Mouse (Mus musculus): ENCODE results near the gene Cd151.

Gene Cd151

GRCm38 (mm10) chr7:141467230-141468030, at the start of gene Cd151:
Gene Cd151 (plus strand): TSS chr7:141467392.
- DNase-seq (ENCODE audit: extremely low spot score, low spot score), result peak; percentile 91

- no peak for DNase-seq (ENCODE audit: extremely low spot score, low spot score)
Measured at GRCm38 (mm10) chr7:141417731-141418681, 49.2 kb upstream of the Cd151 start.

GRCm38 (mm10) chr7:141418970-141419369, 48.2 kb upstream of the Cd151 start:
- DNase-seq (ENCODE audit: extremely low spot score, low spot score), result no peak

DNA sequence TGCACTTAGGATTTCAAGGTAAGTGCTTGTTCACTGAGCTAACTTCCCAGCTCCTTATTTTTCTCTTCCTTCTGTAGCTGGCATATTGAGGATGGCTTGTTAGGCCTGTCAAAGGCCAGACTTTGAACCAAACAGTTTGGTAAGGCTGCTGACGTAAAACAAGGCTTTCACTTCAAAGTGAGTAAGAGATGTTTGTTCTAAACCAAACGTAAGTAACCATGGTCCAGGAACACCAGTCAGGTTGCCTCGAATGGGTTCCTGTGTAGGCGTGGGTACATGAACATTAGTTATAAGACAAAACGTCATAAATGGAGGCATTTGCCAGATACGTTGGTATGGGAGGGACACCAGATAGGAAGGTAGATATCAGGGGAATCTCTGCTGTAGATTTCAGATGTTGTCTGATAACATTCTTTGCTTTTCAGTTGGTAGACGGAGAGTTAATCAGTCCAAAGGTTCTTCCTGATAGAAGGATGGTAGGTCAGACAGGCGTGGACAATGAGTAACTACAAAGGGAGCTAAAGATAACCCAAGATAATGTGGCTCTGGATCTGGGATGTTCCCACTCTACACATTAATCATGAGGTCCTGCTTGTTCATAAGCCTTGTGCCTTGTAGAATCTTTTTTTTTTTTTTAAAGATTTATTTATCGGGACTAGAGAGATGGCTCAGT, 47.0 kb upstream of the Cd151 start:
- no peak for DNase-seq (ENCODE audit: extremely low spot score, low spot score)

DNA sequence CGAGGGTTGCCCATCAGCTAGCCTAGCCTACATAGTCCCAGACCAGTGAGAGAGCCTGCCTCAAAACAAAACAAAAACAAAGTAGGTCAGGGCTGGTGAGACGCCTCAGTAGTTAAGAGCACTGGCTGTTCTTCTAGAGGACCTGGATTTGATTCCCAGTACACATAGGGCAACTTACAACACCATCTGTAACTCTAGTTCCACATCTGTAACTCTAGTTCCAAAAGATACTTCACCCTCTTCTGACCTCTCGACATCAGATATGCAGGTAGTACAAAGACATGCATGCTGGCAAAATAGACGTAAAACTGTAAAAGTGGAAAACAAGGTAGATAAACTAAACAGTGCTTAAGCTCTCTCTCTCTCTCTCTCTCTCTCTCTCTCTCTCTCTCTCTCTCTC, 43.4 kb upstream of the Cd151 start:
- no peak for DNase-seq (ENCODE audit: extremely low spot score, low spot score)

- no peak for DNase-seq (ENCODE audit: extremely low spot score, low spot score)
Measured at GRCm38 (mm10) chr7:141426948-141427730, 40.1 kb upstream of the Cd151 start.

DNA sequence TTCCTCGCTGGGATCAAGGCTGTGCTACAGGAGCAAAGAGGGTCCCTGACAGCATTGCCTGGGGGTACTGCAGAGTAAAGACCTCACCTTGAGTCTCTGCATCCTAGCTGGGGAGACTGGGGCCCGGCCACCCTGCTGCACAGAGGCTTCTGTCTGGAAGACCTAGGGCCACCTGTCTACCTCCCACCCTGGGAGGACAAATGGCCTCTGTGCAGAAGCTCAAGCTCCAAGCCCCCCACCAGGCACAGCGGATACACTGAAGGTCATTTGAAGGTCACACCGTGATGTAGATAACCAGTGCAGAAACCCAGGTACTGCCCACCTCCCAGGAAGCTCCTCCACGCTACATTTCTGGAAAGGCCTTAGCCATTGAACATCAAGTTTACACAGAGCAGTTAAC, 38.5 kb upstream of the Cd151 start:
- DNase-seq (ENCODE audit: extremely low spot score, low spot score), result no peak

DNA sequence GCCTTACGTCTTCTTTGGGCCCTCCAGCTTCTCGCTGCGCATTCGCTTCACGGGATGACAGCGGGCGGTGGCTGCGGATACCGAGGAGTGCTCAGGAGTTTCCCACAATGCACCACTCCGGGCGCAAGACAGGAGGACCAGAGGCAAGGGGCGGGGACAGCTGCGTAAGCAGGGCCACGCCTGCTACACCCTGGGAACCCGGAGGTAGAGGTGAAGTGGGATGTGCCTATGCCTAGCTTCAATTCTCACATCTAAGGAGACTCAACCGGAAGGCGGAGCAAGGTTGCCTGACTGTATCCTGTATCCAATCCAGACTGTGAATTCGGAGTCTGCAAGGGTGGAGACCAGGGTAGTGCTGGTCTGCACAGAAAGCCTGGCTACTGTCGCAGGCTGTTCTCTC, 37.9 kb upstream of the Cd151 start, which contains the start of gene Cend1:
Cend1 (minus strand) TSS at position 182 of the 400 bp plus-strand sequence.
- peak; percentile 66 for DNase-seq (ENCODE audit: extremely low spot score, low spot score)

DNA sequence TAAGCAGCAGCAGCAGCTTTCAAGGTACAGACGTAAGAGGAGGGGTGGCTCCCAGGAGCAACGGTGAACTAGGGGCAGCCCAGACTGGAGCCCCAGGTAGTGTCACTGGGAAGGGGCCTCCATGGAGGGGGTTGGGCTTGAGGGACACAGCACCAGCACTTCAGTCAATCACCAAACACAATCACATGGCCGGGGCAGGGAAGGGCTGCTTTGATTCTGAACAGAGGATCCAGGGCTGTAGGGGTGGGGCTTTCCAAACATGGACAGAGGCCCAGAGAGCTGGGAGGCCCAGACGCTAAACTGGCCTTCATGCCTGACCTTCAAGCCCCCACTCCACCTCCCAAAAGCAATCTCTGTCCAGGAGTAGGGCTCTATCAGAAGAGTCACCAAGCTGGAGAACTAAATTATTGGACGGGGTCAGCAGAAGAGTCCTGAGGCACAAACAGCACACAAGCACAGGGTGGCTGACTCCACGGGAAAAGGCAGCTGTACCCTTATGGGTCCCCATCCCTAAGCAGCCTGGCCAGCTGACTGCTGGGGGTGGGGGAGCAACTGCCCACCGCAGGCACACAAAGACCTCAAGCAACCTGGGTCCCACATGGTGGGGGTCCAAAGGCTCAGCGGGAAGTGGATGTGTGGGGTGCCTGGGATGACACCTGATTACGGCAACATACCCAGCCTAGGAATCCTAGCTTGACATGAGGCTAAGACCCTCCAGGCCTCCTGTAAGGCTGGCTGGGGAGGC, 37.2 kb upstream of the Cd151 start:
- DNase-seq (ENCODE audit: extremely low spot score, low spot score), result no peak

DNA sequence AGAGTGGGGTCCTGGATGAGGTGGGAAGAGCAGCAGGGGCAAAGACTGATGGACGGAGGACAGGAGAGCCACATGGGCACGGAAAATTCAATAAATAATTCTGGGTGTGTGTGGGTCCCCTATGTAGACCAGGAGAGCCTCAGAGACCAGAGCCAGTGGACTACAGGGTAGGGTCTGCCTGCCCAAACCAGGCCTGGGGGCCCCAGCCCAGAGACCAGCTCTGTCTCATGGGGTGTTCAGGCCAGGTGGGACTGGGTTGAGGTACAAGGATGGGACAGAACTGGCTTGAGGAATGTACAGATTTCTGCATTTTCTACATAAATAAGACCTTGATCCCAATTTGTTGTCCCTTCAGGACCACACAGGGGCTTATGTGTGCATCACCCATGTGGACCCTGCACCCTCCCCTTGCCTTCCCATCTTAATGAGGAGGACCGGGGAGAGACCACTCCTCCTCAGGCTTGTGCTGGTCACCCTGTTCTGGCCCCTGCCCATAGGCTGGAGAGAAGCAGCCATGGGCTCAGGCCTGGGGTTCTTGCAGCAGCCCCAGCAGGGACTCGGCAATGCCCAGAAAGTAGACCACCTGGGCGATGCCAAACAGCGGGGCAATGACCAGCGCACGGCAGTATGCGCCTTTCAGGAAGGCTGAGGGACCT, 36.5 kb upstream of the Cd151 start:
- DNase-seq (ENCODE audit: extremely low spot score, low spot score), result no peak

DNA sequence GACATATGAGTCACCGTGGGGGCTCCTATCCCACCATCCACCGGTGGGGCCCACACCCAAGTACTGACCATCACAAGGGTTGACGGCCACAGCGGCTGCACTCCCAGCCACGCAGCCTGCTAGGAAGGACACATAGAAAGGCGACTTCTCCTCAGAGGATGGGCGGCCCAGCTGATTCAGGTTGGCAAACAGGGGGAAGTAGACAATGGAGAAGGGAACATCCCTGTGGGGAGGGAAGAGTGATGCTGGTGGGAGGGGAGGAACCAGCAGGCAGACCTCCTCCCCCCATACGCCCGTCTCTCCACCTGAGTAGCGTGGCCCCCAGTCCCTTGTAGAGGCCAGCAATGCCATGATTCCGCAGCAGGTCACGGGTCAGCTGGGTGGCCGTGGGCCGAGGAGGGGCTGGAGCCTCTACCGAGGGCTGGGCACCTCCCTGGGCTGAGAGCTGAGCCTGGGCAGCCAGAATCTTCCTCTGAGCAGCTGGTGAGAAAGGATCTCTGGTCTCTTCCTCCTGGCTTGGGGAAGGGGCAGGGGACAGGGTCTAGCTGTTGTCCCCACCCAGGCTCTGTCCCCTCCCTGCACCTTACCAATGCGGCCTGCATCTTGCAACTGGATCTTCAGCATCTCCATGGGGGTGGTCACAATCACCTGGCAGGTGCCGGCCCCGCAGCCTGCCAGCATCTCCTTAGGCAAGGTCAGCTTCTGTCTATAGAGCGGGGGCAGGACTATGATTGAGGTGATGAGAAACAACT, 35.6 kb upstream of the Cd151 start:
- no peak for DNase-seq (ENCODE audit: extremely low spot score, low spot score)

DNA sequence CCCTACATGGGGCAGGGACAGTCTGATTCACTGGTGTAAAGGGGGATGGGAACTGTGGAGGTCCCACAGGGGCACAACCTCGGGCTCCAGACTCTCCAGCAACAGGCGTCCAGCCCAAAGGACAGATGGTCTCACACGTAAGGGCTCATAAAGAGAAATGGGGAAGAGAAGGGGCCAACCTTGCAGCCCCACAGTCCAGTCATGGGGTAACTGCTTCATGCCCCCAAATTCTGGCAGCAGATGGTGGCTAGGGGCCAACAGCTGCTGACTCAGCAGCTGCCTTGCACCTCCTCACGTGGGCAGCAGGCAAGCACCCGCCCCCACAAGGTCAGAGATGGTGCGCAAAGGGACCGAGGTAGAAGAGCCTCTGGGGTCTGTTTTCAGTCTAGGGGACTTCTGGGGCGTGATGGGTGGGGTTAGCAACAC, 35.0 kb upstream of the Cd151 start:
- no peak for DNase-seq (ENCODE audit: extremely low spot score, low spot score)

DNA sequence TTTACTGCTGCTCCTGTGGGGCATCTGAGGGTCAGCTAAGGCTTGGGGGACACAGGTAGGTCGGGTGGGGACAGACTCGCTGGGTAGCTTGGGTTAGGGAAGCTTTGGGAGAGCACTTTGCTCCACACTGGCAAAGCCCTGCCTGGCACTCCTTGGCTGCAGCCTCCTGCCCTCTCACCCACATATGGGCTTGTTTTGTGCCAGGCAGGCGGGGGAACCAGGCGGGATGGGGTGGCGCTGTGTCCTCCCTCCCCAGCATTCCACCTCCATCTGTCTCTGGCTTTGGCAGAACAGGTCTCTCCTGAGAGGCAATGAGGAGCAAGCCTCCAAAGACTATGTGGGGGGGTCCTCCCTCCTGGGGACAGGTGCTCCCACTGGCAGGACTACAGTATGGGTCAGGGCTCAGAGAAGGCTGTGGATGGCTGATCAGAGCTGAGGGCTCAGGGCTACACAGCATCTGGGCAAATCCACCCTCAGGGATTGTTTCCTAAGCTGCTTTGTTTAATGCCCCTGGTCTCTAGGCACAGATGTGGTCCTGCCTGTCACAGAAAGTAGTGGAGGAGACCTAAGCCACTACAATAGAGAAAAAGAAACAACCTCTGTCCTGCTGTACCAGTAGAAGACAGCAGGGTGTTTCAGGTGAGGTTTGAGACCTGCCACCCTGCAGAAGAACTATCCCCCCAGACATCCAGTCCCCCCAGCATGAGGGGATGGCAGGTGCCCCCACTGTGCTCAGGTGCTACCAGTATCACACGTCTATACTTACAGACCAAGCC, 34.3 kb upstream of the Cd151 start:
- DNase-seq (ENCODE audit: extremely low spot score, low spot score), result no peak

DNA sequence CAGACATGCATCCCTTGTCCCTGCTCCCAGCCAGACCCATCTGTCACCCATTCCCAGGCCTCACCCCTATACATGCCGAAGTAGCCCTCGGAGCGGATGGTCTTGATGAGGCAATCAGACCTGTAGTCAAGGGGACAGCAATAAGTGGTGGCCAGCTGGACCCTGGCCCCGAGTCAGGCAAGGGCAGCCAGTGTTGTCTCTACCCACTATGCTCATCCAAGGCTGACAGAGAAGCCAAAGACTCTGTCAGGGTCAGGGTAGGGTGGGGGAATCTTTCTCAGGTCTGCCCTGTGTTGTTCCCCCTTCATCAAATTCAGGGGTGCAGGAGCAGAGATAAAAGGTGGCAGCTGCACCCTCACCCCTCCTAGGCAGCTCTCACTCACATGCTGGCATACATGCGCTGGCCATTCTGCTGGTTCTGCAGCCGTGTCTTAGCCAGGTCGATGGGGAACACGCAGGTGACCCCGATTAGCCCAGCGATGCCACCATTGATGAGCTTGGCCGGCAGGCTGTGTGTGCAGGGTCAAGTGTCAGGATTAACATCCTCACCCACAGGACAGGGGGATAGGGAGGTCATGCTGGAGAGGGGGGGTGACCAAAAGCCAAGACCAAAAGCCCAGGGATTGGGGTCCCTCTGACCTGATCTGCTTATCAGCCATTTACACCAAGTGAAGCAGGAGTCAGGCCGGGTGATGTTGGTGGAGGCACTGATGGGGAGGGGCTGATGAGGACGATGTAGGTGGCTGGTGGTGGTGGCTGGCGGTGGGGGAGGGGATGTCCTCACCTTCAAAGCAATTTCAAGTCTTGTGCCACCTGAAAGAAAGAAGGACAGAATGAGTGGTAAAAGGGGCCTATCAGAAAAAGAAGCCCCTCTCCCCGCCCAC, 33.4 kb upstream of the Cd151 start:
- DNase-seq (ENCODE audit: extremely low spot score, low spot score), result no peak

GRCm38 (mm10) chr7:141434464-141434863, 32.7 kb upstream of the Cd151 start:
- peak; percentile 54 for DNase-seq (ENCODE audit: extremely low spot score, low spot score)

DNA sequence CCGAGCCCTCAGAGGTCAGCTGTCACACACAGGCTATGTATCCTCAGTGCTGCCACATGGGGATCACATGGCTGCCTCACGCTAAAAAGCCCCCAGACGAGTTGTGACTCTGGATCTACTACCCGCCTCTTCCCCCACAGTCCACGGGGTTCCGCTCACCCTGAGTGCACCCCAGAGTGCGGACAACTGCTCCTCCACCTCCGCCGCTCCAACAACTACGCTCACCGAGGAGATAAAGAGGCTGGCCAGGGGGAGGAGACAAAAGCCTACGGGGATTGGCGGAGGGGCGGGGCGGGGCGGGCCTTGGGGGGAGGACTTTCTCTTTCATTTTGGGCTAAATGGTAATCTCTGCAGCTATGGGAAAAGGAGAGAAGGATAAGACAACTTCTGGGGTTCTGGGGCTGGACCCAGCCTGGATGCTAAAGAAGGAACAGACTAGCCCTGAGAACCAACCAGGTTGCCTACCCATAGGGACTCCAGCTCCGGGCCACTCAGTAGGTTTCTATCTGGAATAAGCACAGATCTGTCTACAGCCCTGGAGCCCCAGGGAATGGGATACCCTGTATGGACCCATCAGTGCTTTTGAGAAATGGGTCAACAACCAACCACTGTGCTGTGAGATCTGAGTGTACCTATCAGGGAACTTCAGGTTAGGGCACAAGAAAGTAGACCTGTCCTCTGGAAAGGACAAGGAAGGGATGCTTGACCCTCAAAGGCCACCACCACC, 31.9 kb upstream of the Cd151 start:
- DNase-seq (ENCODE audit: extremely low spot score, low spot score), result peak; percentile 51

Measured in neural tube, embryonic 10.5 days (tissue).